Mouse (Mus musculus): Measurements from ENCODE around the gene Tmem174.

- TF ChIP-seq POLR2A (IDR thresholded peaks at IDR 0.05; ENCODE audit: low read depth, low read length) = no peak
- no peak for TF ChIP-seq CTCF (conservative IDR thresholded peaks at IDR 0.05; ENCODE audit: insufficient read depth, insufficient read length, low read depth, low read length)
These were observed 33.4 kb downstream of the Tmem174 start for GRCm38 (mm10) chr13:98603799-98604198.

Measured in kidney, adult 2 months (tissue).